Mouse (Mus musculus): Measurements from ENCODE around the gene Cd24a.

The Cd24a gene

GRCm38 (mm10) chr10:43584538-43584937 is 6.5 kb downstream of the Cd24a start:
- DNase-seq = no peak

GRCm38 (mm10) chr10:43588470-43589177 is 10.5 kb downstream of the Cd24a start:
- no peak for DNase-seq

- no peak for DNase-seq
Measured at GRCm38 (mm10) chr10:43591477-43591876, 13.4 kb downstream of the Cd24a start.

GRCm38 (mm10) chr10:43593182-43593581 is 15.1 kb downstream of the Cd24a start:
- DNase-seq = no peak

- no peak for DNase-seq
Measured at GRCm38 (mm10) chr10:43594187-43594586, 16.1 kb downstream of the Cd24a start.

GRCm38 (mm10) chr10:43594894-43595293 is 16.8 kb downstream of the Cd24a start:
- DNase-seq = no peak

- DNase-seq = no peak
Measured at GRCm38 (mm10) chr10:43598067-43598726, 20.1 kb downstream of the Cd24a start.

GRCm38 (mm10) chr10:43601039-43601438 is 23.0 kb downstream of the Cd24a start:
- no peak for DNase-seq

- DNase-seq = no peak
Measured at GRCm38 (mm10) chr10:43601511-43602396, 23.7 kb downstream of the Cd24a start.

- no peak for DNase-seq
Measured at GRCm38 (mm10) chr10:43603975-43604686, 26.0 kb downstream of the Cd24a start.

- no peak for DNase-seq
Measured at GRCm38 (mm10) chr10:43604687-43605250, 26.7 kb downstream of the Cd24a start.

GRCm38 (mm10) chr10:43605901-43606300 is 27.8 kb downstream of the Cd24a start:
- DNase-seq = no peak

GRCm38 (mm10) chr10:43609507-43609906 is 31.4 kb downstream of the Cd24a start:
- no peak for DNase-seq

- no peak for DNase-seq
Measured at GRCm38 (mm10) chr10:43609958-43610357, 31.9 kb downstream of the Cd24a start.

- no peak for DNase-seq
Measured at GRCm38 (mm10) chr10:43611081-43611480, 33.0 kb downstream of the Cd24a start.

- DNase-seq = no peak
Measured at GRCm38 (mm10) chr10:43619059-43619531, 41.0 kb downstream of the Cd24a start.

GRCm38 (mm10) chr10:43619939-43620338 is 41.9 kb downstream of the Cd24a start:
- DNase-seq = no peak

GRCm38 (mm10) chr10:43623510-43623909 is 45.4 kb downstream of the Cd24a start:
- no peak for DNase-seq

GRCm38 (mm10) chr10:43624362-43624761 is 46.3 kb downstream of the Cd24a start:
- DNase-seq = no peak

GRCm38 (mm10) chr10:43624791-43625398 is 46.8 kb downstream of the Cd24a start:
- DNase-seq = no peak

- no peak for DNase-seq
Measured at GRCm38 (mm10) chr10:43625578-43625977, 47.5 kb downstream of the Cd24a start.

- no peak for DNase-seq
Measured at GRCm38 (mm10) chr10:43629216-43629615, 51.1 kb downstream of the Cd24a start.

All from thymus, postnatal 36 days (tissue).